Comparison of ENCODE assay signal across 19 mouse cellular contexts in the genomic region with DNA sequence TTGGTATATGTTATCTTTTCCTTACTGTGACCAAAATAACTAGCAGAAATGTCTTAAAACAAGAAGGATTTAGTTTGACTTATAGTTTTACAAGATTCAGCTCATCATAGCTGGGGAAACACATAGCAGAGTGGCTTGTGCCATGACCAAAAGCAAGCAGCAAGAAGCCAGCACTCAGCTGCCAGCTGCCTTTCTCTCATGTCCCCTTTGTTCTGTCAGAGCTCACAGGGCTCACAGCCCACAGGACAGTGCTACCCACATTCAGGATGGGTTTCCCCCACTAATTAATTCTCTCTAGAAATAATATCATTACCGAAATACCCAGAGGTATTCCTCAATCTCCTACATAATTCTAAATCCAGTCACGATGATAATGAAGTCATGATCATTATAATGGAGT. TPM values are rescaled to one million over a fixed set of nuclear protein-coding genes. Genes with fewer than 3 reads are reported as not detected.
A peak's percentile ranks its signal among the peaks of the same experiment; 100 is the strongest.
DNase-seq lines count a peak whose midpoint lies in the region; ATAC-seq lines count a peak whose summit lies in the region.
"Had no signal": no experiment of that assay in that cellular context is flagged by ENCODE, and none has a peak within 500 bp of the region (broad histone marks: within the 10 kb centered on the region; RNA-seq: fewer than 3 reads in every experiment).

No protein-coding gene starts in this region.

- H3K9ac ChIP-seq in kidney, embryonic 15.5 days = no peak overlapping the region
- H3K9ac ChIP-seq in midbrain, embryonic 15.5 days = no peak overlapping the region
- no peak overlapping the region for H3K9ac ChIP-seq in midbrain, embryonic 16.5 days (ENCODE audit: low read depth, low read length)
- H3K9ac ChIP-seq: embryonic facial prominence, embryonic 15.5 days; limb, embryonic 12.5 days; liver, postnatal 0 days had no signal

- no peak overlapping the region for H3K4me3 ChIP-seq in kidney, embryonic 15.5 days (replicated peaks)
- H3K4me3 ChIP-seq in midbrain, embryonic 15.5 days = no peak overlapping the region
- H3K4me3 ChIP-seq in midbrain, embryonic 16.5 days (ENCODE audit: low read depth, low read length) = no peak overlapping the region
- H3K4me3 ChIP-seq: embryonic facial prominence, embryonic 15.5 days; hindbrain, embryonic 10.5 days; layer of hippocampus, adult 2 months; limb, embryonic 12.5 days; megakaryocyte, embryonic 14.5 days had no signal

- H3K4me2 ChIP-seq in kidney, embryonic 15.5 days = no peak overlapping the region
- H3K4me2 ChIP-seq in midbrain, embryonic 15.5 days = no peak overlapping the region
- H3K4me2 ChIP-seq in midbrain, embryonic 16.5 days (ENCODE audit: low read length) = no peak overlapping the region
- H3K4me2 ChIP-seq: embryonic facial prominence, embryonic 15.5 days; limb, embryonic 12.5 days; liver, embryonic 11.5 days had no signal

- H3K27ac ChIP-seq in kidney, embryonic 15.5 days = peak overlapping the region; percentile 77; the same call in 1 of the 2 replicates
- H3K27ac ChIP-seq in midbrain, embryonic 15.5 days = 0 out of 2 replicates have a peak overlapping the region, but pooled peaks have one; percentile 25
- no peak overlapping the region for H3K27ac ChIP-seq in midbrain, embryonic 16.5 days (ENCODE audit: low read length)
- H3K27ac ChIP-seq: embryonic facial prominence, embryonic 15.5 days; hindbrain, embryonic 10.5 days; layer of hippocampus, adult 2 months; limb, embryonic 12.5 days had no signal

- H3K36me3 ChIP-seq in kidney, embryonic 15.5 days = no peaks in the 10 kb centered on the region
- no peaks in the 10 kb centered on the region for H3K36me3 ChIP-seq in midbrain, embryonic 15.5 days (replicated peaks)
- no peaks in the 10 kb centered on the region for H3K36me3 ChIP-seq in midbrain, embryonic 16.5 days (ENCODE audit: control insufficient read depth, insufficient read depth, low read length)
- H3K36me3 ChIP-seq: embryonic facial prominence, embryonic 15.5 days; hindbrain, embryonic 10.5 days; limb, embryonic 12.5 days had no signal

- ATAC-seq in kidney, embryonic 15.5 days (replicated peaks; ENCODE audit: low FRiP score) = no peak
- ATAC-seq in midbrain, embryonic 15.5 days (replicated peaks) = no peak
- ATAC-seq in midbrain, embryonic 16.5 days = no peak
- ATAC-seq: forebrain, embryonic 16.5 days; intestine, postnatal 0 days; liver, postnatal 0 days had no signal

- no peaks in the 10 kb centered on the region for H3K9me3 ChIP-seq in kidney, embryonic 15.5 days (replicated peaks)
- no peaks in the 10 kb centered on the region for H3K9me3 ChIP-seq in midbrain, embryonic 15.5 days
- no peaks in the 10 kb centered on the region for H3K9me3 ChIP-seq in midbrain, embryonic 16.5 days (replicated peaks; ENCODE audit: control insufficient read depth, low read length, poor library complexity, severe bottlenecking)
- H3K9me3 ChIP-seq: embryonic facial prominence, embryonic 15.5 days; hindbrain, embryonic 10.5 days; limb, embryonic 12.5 days; megakaryocyte, embryonic 14.5 days had no signal

- no peaks in the 10 kb centered on the region for H3K27me3 ChIP-seq in kidney, embryonic 15.5 days
- no peaks in the 10 kb centered on the region for H3K27me3 ChIP-seq in midbrain, embryonic 15.5 days (replicated peaks)
- no peaks in the 10 kb centered on the region for H3K27me3 ChIP-seq in midbrain, embryonic 16.5 days (ENCODE audit: control insufficient read depth, insufficient read depth, low read depth, low read length)
- H3K27me3 ChIP-seq: embryonic facial prominence, embryonic 15.5 days; limb, embryonic 12.5 days; megakaryocyte, embryonic 14.5 days had no signal

- H3K4me1 ChIP-seq in kidney, embryonic 15.5 days = peaks cover 38% of the 10 kb centered on the region
- peaks cover 21% of the 10 kb centered on the region for H3K4me1 ChIP-seq in midbrain, embryonic 15.5 days
- H3K4me1 ChIP-seq in midbrain, embryonic 16.5 days (ENCODE audit: control insufficient read depth, insufficient read depth, low read length) = peaks cover 12% of the 10 kb centered on the region

- peak; percentile 64 for DNase-seq in heart, adult 11 months
- DNase-seq in heart, adult 18-20 months = no peak
- DNase-seq in kidney, postnatal 36 days = no peak
- peak; percentile 15 for DNase-seq in adipocyte (ENCODE audit: low spot score)
- no peak for DNase-seq in cerebellum, adult 9-10 months
- DNase-seq: cerebellum, adult 9-11 months; layer of hippocampus, postnatal 36 days had no signal

- 81% methylated on average over 2 of the region's 2 CpGs for WGBS in kidney, embryonic 15.5 days
- WGBS in midbrain, embryonic 15.5 days = 53% methylated on average over 2 of the region's 2 CpGs
- 49% methylated on average over 2 of the region's 2 CpGs for WGBS in midbrain, embryonic 16.5 days

RNA-seq across cellular contexts. Expression of a gene that starts 1.8 kb away (rescaled TPM):
- total RNA-seq in heart, adult 18-20 months (2021) = 10 to 100 TPM; 32.0 to 32.3 TPM
- polyA plus RNA-seq in kidney, embryonic 15.5 days (2015; fragmentation: Nextera tagmentation; extraction: Ambion mirVana) = 24.0 and 26.2 TPM in 2 replicates
- polyA plus RNA-seq in midbrain, embryonic 15.5 days (2015; fragmentation: Nextera tagmentation; extraction: Ambion mirVana) = 13.9 and 15.0 TPM in 2 replicates
- 15.2 and 16.5 TPM in 2 replicates for polyA plus RNA-seq in midbrain, embryonic 16.5 days (2015; fragmentation: Nextera tagmentation; extraction: Ambion mirVana)

RNA-seq across cellular contexts. Expression of a gene that starts 43.6 kb away (rescaled TPM):
- 10 to 100 TPM; 45.4 to 51.7 TPM for total RNA-seq in heart, adult 18-20 months (2021)
- polyA plus RNA-seq in kidney, embryonic 15.5 days (2015; fragmentation: Nextera tagmentation; extraction: Ambion mirVana) = 21.4 and 27.6 TPM in 2 replicates
- polyA plus RNA-seq in midbrain, embryonic 15.5 days (2015; fragmentation: Nextera tagmentation; extraction: Ambion mirVana) = 14.6 and 16.4 TPM in 2 replicates
- 12.1 and 15.3 TPM in 2 replicates for polyA plus RNA-seq in midbrain, embryonic 16.5 days (2015; fragmentation: Nextera tagmentation; extraction: Ambion mirVana)

Comparison
In these comparisons a context has a peak if more than half of its experiments do, and no peak if none do; other contexts are left out.
1. DNase-seq: peak in heart, adult 11 months (single experiment) and adipocyte (single experiment); none in heart, adult 18-20 months (0 of 2), kidney, postnatal 36 days (0 of 2) and cerebellum, adult 9-10 months (single experiment).